Mouse (Mus musculus): ENCODE results near the gene Tmem60.

The Tmem60 gene

GRCm38 (mm10) chr5:20906191-20906590, 24.2 kb downstream of the Tmem60 start:
- peak; percentile 17 for DNase-seq (ENCODE audit: low read depth, low spot score)

- DNase-seq (ENCODE audit: low read depth, low spot score), result no peak
Measured at GRCm38 (mm10) chr5:20911741-20912140, 29.8 kb downstream of the Tmem60 start.

DNA sequence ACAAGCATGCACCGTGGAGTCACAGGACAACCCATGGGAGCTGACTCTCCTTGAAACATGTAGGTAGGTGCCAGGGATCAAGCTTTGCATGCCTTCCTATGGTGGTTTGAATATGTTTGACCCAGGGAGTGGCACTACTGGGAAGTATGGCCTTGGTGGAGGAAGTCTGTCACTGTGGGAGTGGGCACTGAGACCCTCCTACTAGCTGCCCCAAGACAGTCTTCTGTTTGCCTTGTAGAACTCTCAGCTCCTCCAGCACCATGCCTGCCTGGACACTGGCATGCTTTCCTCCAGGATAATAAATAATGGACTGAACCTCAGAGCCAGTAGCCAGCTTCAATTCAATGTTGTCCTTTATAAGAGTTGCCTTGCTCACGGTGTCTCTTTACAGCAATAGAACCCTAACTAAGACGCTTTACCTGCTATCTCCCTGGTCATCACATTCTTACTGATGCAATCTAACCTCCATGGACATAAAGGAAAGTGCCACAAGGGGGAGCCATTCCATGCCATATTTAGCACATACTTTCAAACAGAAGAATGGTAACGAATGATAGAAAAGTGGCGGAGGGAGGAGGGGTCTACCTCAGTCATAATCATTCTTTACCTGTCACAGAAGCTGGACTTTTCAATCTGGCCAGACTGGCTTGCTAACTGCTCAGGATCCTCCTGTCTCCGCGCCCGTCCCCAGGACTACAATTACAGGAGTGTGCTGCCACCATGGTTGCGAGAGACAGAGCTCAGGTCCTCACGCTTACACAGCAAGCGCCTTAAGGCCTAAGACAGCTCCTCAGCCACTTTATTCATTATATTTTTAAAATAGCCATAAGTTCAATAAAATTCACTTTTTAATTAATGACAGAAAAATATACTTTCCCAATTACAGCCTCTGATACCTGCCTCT, 31.6 kb downstream of the Tmem60 start:
- DNase-seq (ENCODE audit: low read depth, low spot score), result peak; percentile 78

DNA sequence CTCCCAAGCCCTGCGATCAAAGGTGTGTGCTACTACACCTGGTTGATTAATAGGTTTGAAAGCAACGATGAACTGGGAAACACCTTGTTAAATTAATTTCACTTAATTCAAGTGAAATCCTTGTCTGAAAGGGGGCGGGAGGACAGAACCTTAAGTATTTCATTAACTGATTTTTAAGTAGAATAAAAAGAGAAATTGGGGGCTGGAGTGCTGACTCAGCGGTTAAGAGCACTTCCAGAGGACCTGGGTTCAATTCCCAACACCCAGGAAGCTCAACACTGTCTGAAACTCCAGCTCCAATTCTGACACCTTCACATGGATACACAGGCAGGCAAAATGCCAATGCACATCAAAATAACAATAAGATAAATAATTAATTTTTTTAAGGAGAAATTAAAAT, 37.0 kb downstream of the Tmem60 start:
- DNase-seq (ENCODE audit: low read depth, low spot score), result no peak

- DNase-seq (ENCODE audit: low read depth, low spot score), result no peak
Measured at GRCm38 (mm10) chr5:20919566-20919965, 37.6 kb downstream of the Tmem60 start.

DNA sequence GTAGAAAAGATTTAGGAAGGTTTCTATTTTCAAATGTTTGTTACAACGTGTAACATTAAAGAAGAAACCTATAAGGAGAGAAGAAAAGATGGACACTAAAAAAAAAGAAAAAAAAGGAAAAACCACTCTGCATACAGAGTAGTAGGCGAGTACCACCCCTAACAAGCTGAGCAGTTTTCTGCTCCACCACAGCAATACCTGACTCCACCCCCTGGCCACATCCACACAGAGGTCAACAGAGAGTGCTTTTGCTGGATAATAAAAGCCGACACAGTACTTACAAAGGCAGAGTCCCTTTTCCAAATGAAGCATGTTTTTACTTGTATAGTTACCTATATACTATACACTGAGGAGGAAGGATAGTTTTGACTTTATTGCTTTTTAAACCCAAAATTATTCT, 42.6 kb downstream of the Tmem60 start:
- no peak for DNase-seq (ENCODE audit: low read depth, low spot score)

GRCm38 (mm10) chr5:20925451-20925850, 43.5 kb downstream of the Tmem60 start:
- no peak for DNase-seq (ENCODE audit: low read depth, low spot score)

- no peak for DNase-seq (ENCODE audit: low read depth, low spot score)
Measured at GRCm38 (mm10) chr5:20929669-20930151, 47.7 kb downstream of the Tmem60 start.

DNA sequence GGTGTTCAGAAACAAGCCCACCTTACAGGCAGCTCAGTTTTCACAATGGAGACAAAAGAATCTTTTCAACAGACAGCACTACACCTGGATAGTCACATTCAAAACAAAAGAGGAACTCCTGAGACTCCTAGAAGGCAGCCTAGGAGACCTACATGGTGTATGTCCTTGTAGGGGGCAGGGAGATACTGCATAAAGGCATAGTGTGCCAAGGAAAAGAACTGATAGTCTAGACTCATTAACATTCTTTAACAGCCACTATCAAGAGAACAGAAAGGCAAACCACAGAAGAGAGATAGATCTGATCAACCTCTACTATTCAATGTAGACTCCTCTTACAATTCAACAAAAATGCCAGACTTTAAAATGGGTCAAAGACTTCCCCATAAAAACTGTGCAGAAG, 48.4 kb downstream of the Tmem60 start:
- DNase-seq (ENCODE audit: low read depth, low spot score), result no peak

DNA sequence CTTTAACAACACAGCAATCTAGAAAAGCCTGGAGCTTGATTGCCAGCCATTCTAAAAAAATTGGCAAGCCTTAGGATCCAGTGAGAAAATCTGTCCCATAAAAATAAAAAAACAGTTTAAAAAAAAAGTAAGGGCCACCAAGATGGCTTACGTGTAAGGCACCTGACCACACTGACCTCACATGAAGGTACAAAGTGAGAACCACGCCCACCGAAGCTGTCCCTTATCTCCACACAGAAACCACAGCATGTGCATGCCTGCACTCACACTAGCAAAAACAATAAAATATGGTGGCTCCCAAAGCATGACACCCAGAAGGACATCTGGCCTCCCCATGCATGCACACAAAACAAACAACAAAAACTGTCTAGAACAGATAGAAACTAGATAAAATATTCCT, 49.3 kb downstream of the Tmem60 start:
- no peak for DNase-seq (ENCODE audit: low read depth, low spot score)

- DNase-seq (ENCODE audit: low read depth, low spot score), result no peak
Measured at GRCm38 (mm10) chr5:20932585-20932984, 50.6 kb downstream of the Tmem60 start.

GRCm38 (mm10) chr5:20935934-20936333, 53.9 kb downstream of the Tmem60 start:
- no peak for DNase-seq (ENCODE audit: low read depth, low spot score)
